Mouse (Mus musculus) liver, adult 2 months (tissue): ENCODE measurements at regions not wholly inside any gene's neighbourhood (a gene's known extent, or its start where the extent isn't known, plus 50 kb on each side); places are given as distances from the start of the nearest gene placed in this dataset.

Source experiments
- CTCF ChIP-seq: fragments of 200-500 bp; IDR thresholded peaks from 2 replicates; pipeline ENCODE4 v1.5.1; 2011; ENCODE audit warnings: low read depth, low read length, control low read depth
- POLR2A ChIP-seq: fragments of 200-500 bp; IDR thresholded peaks from 2 replicates; pipeline ENCODE4 v1.6.1; 2011; ENCODE audit warnings: low read length, control low read depth; ENCODE audit not compliant: insufficient read depth; ENCODE audit errors: extremely low read depth

- TF ChIP-seq CTCF (no peak), POLR2A (no peak)
Measured at GRCm38 (mm10) chr11:51911481-51911880, 54.0 kb upstream of the Jade2 start.
